Mouse (Mus musculus) frontal cortex, adult (tissue): ENCODE data around the gene Mex3a.

Source experiments
- ATAC-seq: cut with Nextera tagmentation; 2 replicates; pipeline ENCODE4 v1.9.2; 2017; ENCODE audit warnings: mild to moderate bottlenecking, moderate library complexity, mixed read lengths; ENCODE audit not compliant: low TSS enrichment

Mex3a gene

GRCm38 (mm10) chr3:88527565-88527964 lies 4.6 kb upstream of the Mex3a start:
- no peak for ATAC-seq

- no peak for ATAC-seq
These were observed 3.5 kb upstream of the Mex3a start for GRCm38 (mm10) chr3:88528646-88529045.

GRCm38 (mm10) chr3:88529204-88530000 lies 2.8 kb upstream of the Mex3a start:
- no peak for ATAC-seq

GRCm38 (mm10) chr3:88530082-88530864 lies 1.9 kb upstream of the Mex3a start:
- no peak for ATAC-seq

- peak; percentile 51 for ATAC-seq
These were observed 572 bp upstream of the Mex3a start for GRCm38 (mm10) chr3:88531348-88532298.

GRCm38 (mm10) chr3:88532689-88533511 lies 705 bp downstream of the Mex3a start:
- ATAC-seq = no peak

- no peak for ATAC-seq
These were observed 1.5 kb downstream of the Mex3a start for GRCm38 (mm10) chr3:88533706-88534105.

- no peak for ATAC-seq
These were observed 2.8 kb downstream of the Mex3a start for GRCm38 (mm10) chr3:88535005-88535404.

- no peak for ATAC-seq
These were observed 3.3 kb downstream of the Mex3a start for GRCm38 (mm10) chr3:88535527-88535926.

GRCm38 (mm10) chr3:88536103-88536930 lies 4.1 kb downstream of the Mex3a start:
- peak; percentile 68 for ATAC-seq

- ATAC-seq = no peak
These were observed 5.0 kb downstream of the Mex3a start for GRCm38 (mm10) chr3:88537146-88537545.

GRCm38 (mm10) chr3:88538271-88539145 lies 6.3 kb downstream of the Mex3a start:
- no peak for ATAC-seq

GRCm38 (mm10) chr3:88539397-88539796 lies 7.2 kb downstream of the Mex3a start:
- ATAC-seq = no peak

- ATAC-seq = no peak
These were observed 7.9 kb downstream of the Mex3a start for GRCm38 (mm10) chr3:88540085-88540484.

- no peak for ATAC-seq
These were observed 9.6 kb downstream of the Mex3a start for GRCm38 (mm10) chr3:88541622-88542401.

GRCm38 (mm10) chr3:88542486-88542885 lies 10.3 kb downstream of the Mex3a start:
- no peak for ATAC-seq

- no peak for ATAC-seq
These were observed 11.0 kb downstream of the Mex3a start for GRCm38 (mm10) chr3:88543174-88543573.
